Comparison of ENCODE assay signal across 8 mouse cellular contexts in the genomic region with DNA sequence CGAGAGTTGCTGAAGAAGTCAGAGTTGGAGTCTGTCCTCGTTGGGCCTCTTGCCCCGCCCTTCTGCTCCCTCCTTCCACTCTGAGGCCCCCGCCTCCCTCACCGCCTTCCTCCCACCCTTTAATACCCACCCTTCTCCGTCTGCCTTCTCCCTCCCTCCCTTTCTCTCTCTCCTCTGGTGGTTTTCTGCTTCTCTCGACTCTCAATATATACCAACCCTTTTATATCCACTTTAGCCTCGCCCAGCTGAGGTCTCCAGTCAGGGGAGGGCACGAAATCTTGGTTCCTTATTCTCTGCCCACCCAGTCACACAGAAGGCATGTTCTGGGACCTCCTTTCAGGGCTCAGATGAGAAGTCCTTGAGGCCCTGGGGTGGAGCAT. TPM values are rescaled to one million over a fixed set of nuclear protein-coding genes. Genes with fewer than 3 reads are reported as not detected.
A peak's percentile ranks its signal among the peaks of the same experiment; 100 is the strongest.
DNase-seq lines count a peak whose midpoint lies in the region; ATAC-seq and TF ChIP-seq lines count a peak whose summit lies in the region.

Emp3 (minus strand) TSS at position 163 of the 380 bp plus-strand sequence.

- peak within 1 kb of the TSS; percentile 60 for H3K9ac ChIP-seq in kidney, postnatal 0 days (ENCODE audit: low read depth, low read length)

- H3K36me3 ChIP-seq in kidney, postnatal 0 days (ENCODE audit: insufficient read depth, low read length): no peaks in the 10 kb centered on the region
- H3K36me3 ChIP-seq in splenic B cell, adult 2 months (ENCODE audit: control insufficient read depth, insufficient read depth, low read length, poor library complexity, severe bottlenecking): peaks cover 9% of the 10 kb centered on the region; the same call in 1 of the 2 replicates

- peak; percentile 91 for DNase-seq in NIH3T3 (ENCODE audit: low read depth)
- DNase-seq in heart, adult 8-10 months (ENCODE audit: low spot score): peak; percentile 56
- DNase-seq in kidney, postnatal 0 days (ENCODE audit: low spot score): peak; percentile 86
- DNase-seq in lung, postnatal 4 days: peak; percentile 74 to 83
- DNase-seq in splenic B cell, adult 2 months (ENCODE audit: low read depth, low spot score): peak; percentile 90
- DNase-seq in cerebellum, adult 11 months: no peak
- no peak for DNase-seq in cerebellum, postnatal 36 days

- peaks cover 5% of the 10 kb centered on the region; the same call in 1 of the 2 replicates for H3K4me1 ChIP-seq in cortical plate, adult 2 months (ENCODE audit: control insufficient read depth, insufficient read depth, low read length)
- H3K4me1 ChIP-seq in kidney, postnatal 0 days (replicated peaks; ENCODE audit: insufficient read depth, low read length): peaks cover 41% of the 10 kb centered on the region

- H3K4me2 ChIP-seq in kidney, postnatal 0 days (ENCODE audit: low read length): peak within 1 kb of the TSS; percentile 64

- H3K27ac ChIP-seq in cortical plate, adult 2 months (ENCODE audit: insufficient read depth, low read length): no peak within 1 kb of the TSS
- H3K27ac ChIP-seq in kidney, postnatal 0 days: peak within 1 kb of the TSS; percentile 90

- no peak within 1 kb of the TSS for H3K4me3 ChIP-seq in cortical plate, adult 2 months (ENCODE audit: insufficient read depth, low read length)
- H3K4me3 ChIP-seq in kidney, postnatal 0 days (replicated peaks; ENCODE audit: low read depth, low read length): peak within 1 kb of the TSS; percentile 49

- no peak for TF ChIP-seq POLR2A in cortical plate, adult 2 months (IDR thresholded peaks at IDR 0.05; ENCODE audit: extremely low read depth, insufficient read depth, low read length)

- no peaks in the 10 kb centered on the region for H3K9me3 ChIP-seq in kidney, postnatal 0 days (replicated peaks; ENCODE audit: low read length)

- no peaks in the 10 kb centered on the region for H3K27me3 ChIP-seq in kidney, postnatal 0 days (ENCODE audit: insufficient read depth, low read length)
- H3K27me3 ChIP-seq in splenic B cell, adult 2 months (ENCODE audit: control insufficient read depth, insufficient read depth, low read length, poor library complexity, severe bottlenecking): no peaks in the 10 kb centered on the region

- ATAC-seq in kidney, postnatal 0 days (replicated peaks; ENCODE audit: low FRiP score, low read depth): no peak

- 17% methylated on average over 9 of the region's 9 CpGs for WGBS in kidney, postnatal 0 days

- TF ChIP-seq CTCF in cortical plate, adult 2 months (IDR thresholded peaks at IDR 0.05; ENCODE audit: extremely low read depth, insufficient read depth, low read length): no peak
- TF ChIP-seq CTCF in kidney, postnatal 0 days (IDR thresholded peaks at IDR 0.05; ENCODE audit: low read depth): no peak

RNA-seq across cellular contexts. Expression of gene Emp3, which starts in this region (rescaled TPM):
- polyA plus RNA-seq in cortical plate, adult 2 months (2012; rRNA removed): 8.9 and 10.4 TPM in 2 replicates
- total RNA-seq in heart, adult 8-10 months (2022): 10 to 100 TPM; 17.3 to 24.6 (median 22.3) TPM
- 170 and 171 TPM in 2 replicates for polyA plus RNA-seq in kidney, postnatal 0 days (2015; fragmentation: Nextera tagmentation; extraction: Ambion mirVana)

Comparison
In these comparisons a context has a peak if more than half of its experiments do, and no peak if none do; other contexts are left out.
1. RNA of gene Emp3 (polyA plus RNA-seq): 170 to 171 TPM in kidney, postnatal 0 days; 8.9 to 10.4 TPM in cortical plate, adult 2 months; every median in the first group is over 10 times any median in the second.
2. DNase-seq: peak in NIH3T3 (single experiment), heart, adult 8-10 months (single experiment), kidney, postnatal 0 days (single experiment), lung, postnatal 4 days (2 of 2) and splenic B cell, adult 2 months (single experiment); none in cerebellum, adult 11 months (single experiment) and cerebellum, postnatal 36 days (0 of 2).